Mouse (Mus musculus) stomach, postnatal 0 days (tissue): ENCODE results near the gene Prss34.
A peak's percentile ranks its signal among the peaks of the same experiment; 100 is the strongest.

Source experiments
- CTCF ChIP-seq: IDR thresholded peaks from 2 replicates; pipeline ENCODE4 v1.5.1; 2016; ENCODE audit warnings: antibody characterized with exemption, low read depth, mild to moderate bottlenecking, moderate library complexity
- EP300 ChIP-seq: optimal IDR thresholded peaks from 2 replicates; pipeline ENCODE3; 2016; ENCODE audit warnings: antibody characterized with exemption

DNA sequence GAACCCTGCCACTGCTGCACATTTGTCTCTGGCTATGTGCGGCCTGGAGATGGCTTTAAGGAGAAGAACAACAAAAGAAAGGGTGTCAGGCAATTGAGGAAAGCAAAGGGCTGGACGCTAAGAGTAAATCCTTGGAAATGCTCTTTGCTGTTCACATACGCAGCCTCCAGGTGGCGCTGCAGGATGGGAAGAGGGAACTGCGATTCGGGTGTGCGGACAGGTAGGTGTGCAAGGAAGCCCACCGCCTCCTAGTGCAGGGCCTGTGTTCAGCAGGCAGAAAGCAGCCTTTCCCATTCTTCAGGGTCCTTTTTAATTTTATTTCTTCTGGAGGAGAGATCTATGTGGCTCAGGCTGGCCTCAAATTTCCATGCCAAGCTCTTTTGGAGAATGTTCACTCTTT is 35.7 kb downstream of the Prss34 start:
- TF ChIP-seq CTCF = peak; percentile 96
- no peak for TF ChIP-seq EP300
